Mouse (Mus musculus): ENCODE results near the gene Zfp69.

Zfp69 gene

GRCm38 (mm10) chr4:120951428-120951973, at the start of gene Zfp69:
Gene Zfp69, minus strand, starts transcription at chr4:120951699.
- DNase-seq (ENCODE audit: low spot score): peak; percentile 91

GRCm38 (mm10) chr4:121001042-121001441, 49.5 kb upstream of the Zfp69 start:
- no peak for DNase-seq (ENCODE audit: low spot score)

GRCm38 (mm10) chr4:120995911-120996310, 44.4 kb upstream of the Zfp69 start:
- DNase-seq (ENCODE audit: low spot score): no peak

- DNase-seq (ENCODE audit: low spot score): no peak
These were observed 41.5 kb upstream of the Zfp69 start for GRCm38 (mm10) chr4:120993025-120993424.

GRCm38 (mm10) chr4:120992284-120992683, 40.8 kb upstream of the Zfp69 start:
- no peak for DNase-seq (ENCODE audit: low spot score)

GRCm38 (mm10) chr4:120987319-120987718, 35.8 kb upstream of the Zfp69 start:
- DNase-seq (ENCODE audit: low spot score): no peak

- peak; percentile 68 for DNase-seq (ENCODE audit: low spot score)
These were observed 34.9 kb upstream of the Zfp69 start for GRCm38 (mm10) chr4:120986446-120986845.

- no peak for DNase-seq (ENCODE audit: low spot score)
These were observed 26.7 kb upstream of the Zfp69 start for GRCm38 (mm10) chr4:120978221-120978620.

GRCm38 (mm10) chr4:120975428-120975734, 23.9 kb upstream of the Zfp69 start:
- DNase-seq (ENCODE audit: low spot score): no peak

- no peak for DNase-seq (ENCODE audit: low spot score)
These were observed 23.4 kb upstream of the Zfp69 start for GRCm38 (mm10) chr4:120974711-120975427.

GRCm38 (mm10) chr4:120971842-120972241, 20.3 kb upstream of the Zfp69 start:
- no peak for DNase-seq (ENCODE audit: low spot score)

GRCm38 (mm10) chr4:120969382-120970146, 18.1 kb upstream of the Zfp69 start:
- peak; percentile 53 for DNase-seq (ENCODE audit: low spot score)

- DNase-seq (ENCODE audit: low spot score): no peak
These were observed 17.0 kb upstream of the Zfp69 start for GRCm38 (mm10) chr4:120968486-120968885.

- DNase-seq (ENCODE audit: low spot score): no peak
These were observed 4.1 kb upstream of the Zfp69 start for GRCm38 (mm10) chr4:120955586-120955985.

GRCm38 (mm10) chr4:120953667-120954066, 2.2 kb upstream of the Zfp69 start:
- no peak for DNase-seq (ENCODE audit: low spot score)

- no peak for DNase-seq (ENCODE audit: low spot score)
These were observed 1.5 kb upstream of the Zfp69 start for GRCm38 (mm10) chr4:120953038-120953437.

GRCm38 (mm10) chr4:120952163-120952562, 664 bp upstream of the Zfp69 start:
- peak; percentile 26 for DNase-seq (ENCODE audit: low spot score)

GRCm38 (mm10) chr4:120950763-120951427, 604 bp downstream of the Zfp69 start:
- DNase-seq (ENCODE audit: low spot score): peak; percentile 40

- DNase-seq (ENCODE audit: low spot score): no peak
These were observed 2.6 kb downstream of the Zfp69 start for GRCm38 (mm10) chr4:120948938-120949337.

GRCm38 (mm10) chr4:120935006-120935405, 16.5 kb downstream of the Zfp69 start:
- DNase-seq (ENCODE audit: low spot score): no peak

- DNase-seq (ENCODE audit: low spot score): no peak
These were observed 20.8 kb downstream of the Zfp69 start for GRCm38 (mm10) chr4:120930736-120931135.

GRCm38 (mm10) chr4:120928686-120929085, 22.8 kb downstream of the Zfp69 start:
- DNase-seq (ENCODE audit: low spot score): no peak

- DNase-seq (ENCODE audit: low spot score): peak; percentile 52
These were observed 26.1 kb downstream of the Zfp69 start for GRCm38 (mm10) chr4:120925386-120925785.
